Comparison of ENCODE assay signal across 8 mouse cellular contexts in genomic region chr17:56717363-56718058, GRCm38 (mm10). TPM values are rescaled to one million over a fixed set of nuclear protein-coding genes. Genes with fewer than 3 reads are reported as not detected.
DNase-seq lines count a peak whose midpoint lies in the region; ATAC-seq and TF ChIP-seq lines count a peak whose summit lies in the region.

Ndufa11 (plus strand) TSS chr17:56717767.
Vmac (minus strand) TSS chr17:56718022.

- H3K4me1 ChIP-seq in embryonic facial prominence, embryonic 14.5 days (ENCODE audit: control insufficient read depth, insufficient read depth, low read length) = peaks cover 22% of the 10 kb centered on the region
- H3K4me1 ChIP-seq in heart, adult 2 months (ENCODE audit: control insufficient read depth, insufficient read depth, low read length) = peaks cover 4% of the 10 kb centered on the region
- H3K4me1 ChIP-seq in limb, embryonic 13.5 days = peaks cover 44% of the 10 kb centered on the region
- peaks cover 23% of the 10 kb centered on the region for H3K4me1 ChIP-seq in midbrain, embryonic 16.5 days (ENCODE audit: control insufficient read depth, insufficient read depth, low read length)

- H3K9ac ChIP-seq in embryonic facial prominence, embryonic 14.5 days (ENCODE audit: low read depth, low read length) = peak within 1 kb of the TSS; percentile 86
- peak within 1 kb of the TSS; percentile 93 for H3K9ac ChIP-seq in heart, adult 2 months (ENCODE audit: low read depth, low read length)
- H3K9ac ChIP-seq in limb, embryonic 13.5 days = peak within 1 kb of the TSS; percentile 89
- peak within 1 kb of the TSS; percentile 89 for H3K9ac ChIP-seq in midbrain, embryonic 16.5 days (ENCODE audit: low read depth, low read length)

- intact Hi-C loops in heart, adult 2 months (cut with DNase I) = loop anchor here (2.0 to 5.0 kb wide), 5 partner anchors 45 to 115 kb away; partner anchors contain the start of genes Catsperd, Lonp1, Ranbp3 and Rfx2

- no peaks in the 10 kb centered on the region for H3K9me3 ChIP-seq in embryonic facial prominence, embryonic 14.5 days (ENCODE audit: control insufficient read depth, low read length)
- no peaks in the 10 kb centered on the region for H3K9me3 ChIP-seq in limb, embryonic 13.5 days
- H3K9me3 ChIP-seq in midbrain, embryonic 16.5 days (replicated peaks; ENCODE audit: control insufficient read depth, low read length, poor library complexity, severe bottlenecking) = no peaks in the 10 kb centered on the region

- peak; percentile 98 for DNase-seq in 3T3-L1 (ENCODE audit: low read depth, low spot score)
- DNase-seq in adrenal gland, postnatal 4 days (ENCODE audit: low spot score in 2 of 2) = peak; percentile 90 to 95
- peak; percentile 99 for DNase-seq in embryonic facial prominence, embryonic 14.5 days (ENCODE audit: low spot score)
- DNase-seq in heart, adult 2 months = peak; percentile 94
- peak; percentile 92 to 96 for DNase-seq in kidney, adult 8-10 months
- peak; percentile 94 to 97 for DNase-seq in spleen, postnatal 10 days (ENCODE audit: low spot score in 2 of 2)

- H3K27ac ChIP-seq in embryonic facial prominence, embryonic 14.5 days (replicated peaks; ENCODE audit: low read depth, low read length) = peak within 1 kb of the TSS; percentile 78
- peak within 1 kb of the TSS; percentile 97 for H3K27ac ChIP-seq in heart, adult 2 months
- H3K27ac ChIP-seq in limb, embryonic 13.5 days = peak within 1 kb of the TSS; percentile 80
- peak within 1 kb of the TSS; percentile 86 for H3K27ac ChIP-seq in midbrain, embryonic 16.5 days (ENCODE audit: low read length)

- peak; percentile 83 for ATAC-seq in embryonic facial prominence, embryonic 14.5 days (ENCODE audit: low read depth)
- ATAC-seq in limb, embryonic 13.5 days (ENCODE audit: low FRiP score, low read depth) = peak; percentile 70
- ATAC-seq in midbrain, embryonic 16.5 days = peak; percentile 80

- H3K4me3 ChIP-seq in embryonic facial prominence, embryonic 14.5 days (ENCODE audit: low read depth, low read length) = peak within 1 kb of the TSS; percentile 90
- H3K4me3 ChIP-seq in heart, adult 2 months = peak within 1 kb of the TSS; percentile 79
- peak within 1 kb of the TSS; percentile 67 for H3K4me3 ChIP-seq in limb, embryonic 13.5 days
- peak within 1 kb of the TSS; percentile 76 for H3K4me3 ChIP-seq in midbrain, embryonic 16.5 days (ENCODE audit: low read depth, low read length)

- peak within 1 kb of the TSS; percentile 73 for H3K4me2 ChIP-seq in embryonic facial prominence, embryonic 14.5 days (ENCODE audit: low read depth, low read length)
- peak within 1 kb of the TSS; percentile 80 for H3K4me2 ChIP-seq in limb, embryonic 13.5 days (replicated peaks)
- peak within 1 kb of the TSS; percentile 70 for H3K4me2 ChIP-seq in midbrain, embryonic 16.5 days (ENCODE audit: low read length)

- H3K79me2 ChIP-seq in heart, adult 2 months (replicated peaks; ENCODE audit: control insufficient read depth, insufficient read depth, low read length) = 0 out of 2 replicates have a peak, but pooled peaks cover 3% of the 10 kb centered on the region

- no peak for TF ChIP-seq CTCF in heart, adult 2 months (IDR thresholded peaks at IDR 0.05)

- 0 out of 2 replicates have a peak, but pooled peaks have one; percentile 54 for TF ChIP-seq EP300 in heart, adult 2 months (IDR thresholded peaks at IDR 0.05; ENCODE audit: insufficient read depth, low read depth, low read length)

- TF ChIP-seq POLR2A in heart, adult 2 months (IDR thresholded peaks at IDR 0.05; ENCODE audit: insufficient read depth, low read depth, low read length) = peak; percentile 96

- no peaks in the 10 kb centered on the region for H3K27me3 ChIP-seq in embryonic facial prominence, embryonic 14.5 days (replicated peaks; ENCODE audit: control insufficient read depth, insufficient read depth, low read length)
- H3K27me3 ChIP-seq in heart, adult 2 months (ENCODE audit: control insufficient read depth, insufficient read depth, low read length) = no peaks in the 10 kb centered on the region
- no peaks in the 10 kb centered on the region for H3K27me3 ChIP-seq in limb, embryonic 13.5 days
- H3K27me3 ChIP-seq in midbrain, embryonic 16.5 days (ENCODE audit: control insufficient read depth, insufficient read depth, low read depth, low read length) = no peaks in the 10 kb centered on the region

- under 1% methylated on average over 59 of the region's 59 CpGs for WGBS in embryonic facial prominence, embryonic 14.5 days
- under 1% methylated on average over 59 of the region's 59 CpGs for WGBS in heart, adult 2 months
- under 1% methylated on average over 59 of the region's 59 CpGs for WGBS in limb, embryonic 13.5 days
- WGBS in midbrain, embryonic 16.5 days = under 1% methylated on average over 59 of the region's 59 CpGs

- H3K36me3 ChIP-seq in embryonic facial prominence, embryonic 14.5 days (ENCODE audit: control insufficient read depth, insufficient read depth, low read length) = peaks cover 15% of the 10 kb centered on the region; the same call in 1 of the 2 replicates
- H3K36me3 ChIP-seq in heart, adult 2 months (ENCODE audit: control insufficient read depth, insufficient read depth, low read length) = no peaks in the 10 kb centered on the region
- peaks cover 41% of the 10 kb centered on the region for H3K36me3 ChIP-seq in limb, embryonic 13.5 days
- H3K36me3 ChIP-seq in midbrain, embryonic 16.5 days (ENCODE audit: control insufficient read depth, insufficient read depth, low read length) = peaks cover 3% of the 10 kb centered on the region

RNA-seq across cellular contexts. Expression of gene Ndufa11, which starts in this region (rescaled TPM):
- 100 to 1,000 TPM; 244 to 256 TPM for total RNA-seq in adrenal gland, postnatal 4 days (2021)
- 424 and 466 TPM in 2 replicates for polyA plus RNA-seq in embryonic facial prominence, embryonic 14.5 days (2014; fragmentation: Nextera tagmentation; extraction: Ambion mirVana)
- total RNA-seq in heart, adult 2 months (2021) = 100 to 1,000 TPM; 748 to 906 TPM
- polyA plus RNA-seq in heart, adult 2 months (2012; rRNA removed) = 1,680 and 1,786 TPM in 2 replicates
- polyA plus RNA-seq in limb, embryonic 13.5 days (2015; fragmentation: Nextera tagmentation; extraction: Ambion mirVana) = 431 and 434 TPM in 2 replicates
- polyA plus RNA-seq in midbrain, embryonic 16.5 days (2015; fragmentation: Nextera tagmentation; extraction: Ambion mirVana) = 492 and 497 TPM in 2 replicates

RNA-seq across cellular contexts. Expression of gene Vmac, which starts in this region (rescaled TPM):
- 10 to 100 TPM; 31.4 to 34.4 TPM for total RNA-seq in adrenal gland, postnatal 4 days (2021)
- polyA plus RNA-seq in embryonic facial prominence, embryonic 14.5 days (2014; fragmentation: Nextera tagmentation; extraction: Ambion mirVana) = 18.6 and 21.4 TPM in 2 replicates
- 1 to 10 TPM; 3.0 to 4.7 TPM for total RNA-seq in heart, adult 2 months (2021)
- polyA plus RNA-seq in heart, adult 2 months (2012; rRNA removed) = 8.3 and 9.9 TPM in 2 replicates
- 20.2 and 21.3 TPM in 2 replicates for polyA plus RNA-seq in limb, embryonic 13.5 days (2015; fragmentation: Nextera tagmentation; extraction: Ambion mirVana)
- polyA plus RNA-seq in midbrain, embryonic 16.5 days (2015; fragmentation: Nextera tagmentation; extraction: Ambion mirVana) = 15.6 and 16.1 TPM in 2 replicates

Comparison
In these comparisons a context has a peak if more than half of its experiments do, and no peak if none do; other contexts are left out.
1. Peak in every context shown above with its lines: DNase-seq, ATAC-seq, H3K4me3 ChIP-seq and H3K27ac ChIP-seq.
2. RNA of gene Vmac (total RNA-seq): 31.4 to 34.4 TPM in adrenal gland, postnatal 4 days; 3.0 to 4.7 TPM in heart, adult 2 months; every median in the first group is over 4 times any median in the second.